Mouse (Mus musculus): Measurements from ENCODE around the gene Eng.

DNA sequence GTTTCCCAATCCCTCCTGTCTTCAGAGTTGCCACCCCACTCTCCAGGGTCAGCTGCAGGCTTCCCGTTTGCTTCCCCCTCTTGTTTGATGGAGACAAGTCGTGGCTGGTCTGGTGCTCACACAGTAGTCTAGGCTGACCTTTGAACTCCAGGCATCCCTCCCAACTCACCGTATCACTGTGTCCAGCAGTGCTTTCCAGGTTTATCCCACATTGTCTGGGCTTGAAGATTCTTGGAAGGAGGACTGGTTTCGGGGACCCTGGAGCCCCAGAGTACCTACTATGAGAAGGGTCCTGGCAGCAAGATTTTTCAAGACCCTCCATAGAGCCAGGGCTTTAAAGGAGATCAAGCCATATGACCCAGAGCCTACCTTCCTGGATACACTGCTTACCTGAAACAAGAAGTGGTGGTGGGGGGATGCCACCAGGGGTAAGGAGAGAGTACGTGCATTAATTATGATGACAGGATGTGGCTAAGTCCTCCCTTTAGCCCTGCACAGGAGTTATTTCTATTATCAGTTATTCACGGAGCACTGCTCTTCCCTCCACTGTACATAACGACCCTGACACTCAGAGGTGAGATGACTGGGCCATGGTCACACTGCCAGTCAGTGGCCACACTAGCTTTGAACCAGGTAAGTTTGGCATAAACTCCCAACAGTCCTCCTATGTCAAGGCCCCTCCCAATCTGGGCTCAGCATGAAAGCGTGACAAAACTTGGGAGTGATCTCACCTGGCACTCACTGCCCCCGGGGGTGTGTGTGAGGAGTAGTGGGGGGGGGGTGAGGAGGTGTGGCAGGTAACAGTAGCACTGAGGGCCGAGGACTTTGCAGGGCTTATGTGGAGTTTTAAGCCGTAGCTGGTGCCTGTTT is 68.0 kb downstream of the Eng start:
- no peak for TF ChIP-seq CTCF (conservative IDR thresholded peaks at IDR 0.05; ENCODE audit: insufficient read depth, insufficient read length, low read depth, low read length)
- no peak for TF ChIP-seq POLR2A (IDR thresholded peaks at IDR 0.05; ENCODE audit: low read depth, low read length)

Data from kidney, adult 2 months (tissue).